In genomic region chr4:56864417-56865001, GRCm38 (mm10) we compare ENCODE assay signal across 8 mouse cellular contexts. TPM values are rescaled to one million over a fixed set of nuclear protein-coding genes. Genes with fewer than 3 reads are reported as not detected.
DNase-seq lines count a peak whose midpoint lies in the region; ATAC-seq and TF ChIP-seq lines count a peak whose summit lies in the region.

No protein-coding gene starts in this region.

- no peaks in the 10 kb centered on the region for H3K9me3 ChIP-seq in MEL (replicated peaks; ENCODE audit: insufficient read depth, low read length)
- no peaks in the 10 kb centered on the region for H3K9me3 ChIP-seq in embryonic facial prominence, embryonic 10.5 days
- H3K9me3 ChIP-seq in lung, postnatal 0 days (ENCODE audit: low read length) = no peaks in the 10 kb centered on the region

- peaks cover 5 to 7% of the 10 kb centered on the region in 2 experiments for H3K4me1 ChIP-seq in MEL (ENCODE audit: control insufficient read depth in 1 of 2, insufficient read depth in 2 of 2, low read length in 2 of 2)
- H3K4me1 ChIP-seq in embryonic facial prominence, embryonic 10.5 days = peaks cover 24% of the 10 kb centered on the region
- no peaks in the 10 kb centered on the region; the same call in 1 of the 2 replicates for H3K4me1 ChIP-seq in lung, postnatal 0 days (ENCODE audit: insufficient read depth, low read depth, low read length)

- ATAC-seq in lung, postnatal 0 days = peak; percentile 64

- H3K36me3 ChIP-seq in MEL (ENCODE audit: control insufficient read depth in 1 of 2, insufficient read depth in 2 of 2, low read length in 2 of 2) = peaks cover 0 to 14% of the 10 kb centered on the region in 2 experiments; a peak in 2 of 4 replicates
- H3K36me3 ChIP-seq in embryonic facial prominence, embryonic 10.5 days (replicated peaks) = no peaks in the 10 kb centered on the region; the same call in 1 of the 2 replicates
- no peaks in the 10 kb centered on the region for H3K36me3 ChIP-seq in lung, postnatal 0 days (ENCODE audit: insufficient read depth, low read length)

- H3K79me2 ChIP-seq in MEL (ENCODE audit: control insufficient read depth, insufficient read depth, low read length, poor library complexity) = no peaks in the 10 kb centered on the region

- TF ChIP-seq POLR2A in MEL (IDR thresholded peaks at IDR 0.05; ENCODE audit: control insufficient read depth in 1 of 2, insufficient read depth in 1 of 2, low read depth in 1 of 2, low read length in 2 of 2, poor library complexity in 1 of 2) = no peak

- no peaks in the 10 kb centered on the region for H3K27me3 ChIP-seq in MEL (ENCODE audit: control insufficient read depth in 1 of 2, insufficient read depth in 2 of 2, low read length in 2 of 2)
- H3K27me3 ChIP-seq in embryonic facial prominence, embryonic 10.5 days (replicated peaks; ENCODE audit: low read depth, poor library complexity, severe bottlenecking) = no peaks in the 10 kb centered on the region
- no peaks in the 10 kb centered on the region for H3K27me3 ChIP-seq in lung, postnatal 0 days (replicated peaks; ENCODE audit: insufficient read depth, low read length)

- intact Hi-C loops in heart, postnatal 14 days (cut with DNase I) = no loop called here

- TF ChIP-seq CTCF in MEL (IDR thresholded peaks at IDR 0.05 in 2 of 3, conservative IDR thresholded peaks at IDR 0.05 in 1 of 3; ENCODE audit: control insufficient read depth in 1 of 3, insufficient read depth in 1 of 3, low read depth in 2 of 3, low read length in 3 of 3, poor library complexity in 1 of 3, severe bottlenecking in 1 of 3) = no peak
- TF ChIP-seq CTCF in lung, postnatal 0 days (IDR thresholded peaks at IDR 0.05) = peak; percentile 44; the same call in 1 of the 2 replicates

- WGBS in embryonic facial prominence, embryonic 10.5 days = under 1% methylated on average over 49 of the region's 49 CpGs
- WGBS in lung, postnatal 0 days = under 1% methylated on average over 47 of the region's 49 CpGs

- no peak for TF ChIP-seq RAD21 in MEL (IDR thresholded peaks at IDR 0.05; ENCODE audit: low read depth, low read length)

- DNase-seq in cerebellum, adult 11-12 months = peak; percentile 58
- DNase-seq in cerebellum, adult 11 months = no peak
- DNase-seq in MEL (ENCODE audit: low read depth, low spot score) = peak; percentile 44
- peak; percentile 63 for DNase-seq in embryonic facial prominence, embryonic 10.5 days (ENCODE audit: low spot score)
- DNase-seq in heart, postnatal 14 days = peak; percentile 61 to 66
- peak; percentile 43 to 58 for DNase-seq in layer of hippocampus, postnatal 36 days
- DNase-seq in lung, postnatal 0 days (ENCODE audit: low spot score) = peak; percentile 63
- DNase-seq in right cerebral cortex, postnatal 10 days (ENCODE audit: low spot score in 2 of 2) = peak; percentile 57 to 58

- peak overlapping the region; percentile 69 to 85 for H3K4me3 ChIP-seq in MEL (ENCODE audit: control insufficient read depth in 1 of 2, insufficient read depth in 1 of 2, low read depth in 2 of 2, low read length in 2 of 2)
- H3K4me3 ChIP-seq in embryonic facial prominence, embryonic 10.5 days = peak overlapping the region; percentile 91
- H3K4me3 ChIP-seq in lung, postnatal 0 days (ENCODE audit: low read depth, low read length) = peak overlapping the region; percentile 65

- no peak for TF ChIP-seq EP300 in MEL (IDR thresholded peaks at IDR 0.05; ENCODE audit: low read depth in 1 of 2, low read length in 2 of 2)
- no peak for TF ChIP-seq EP300 in lung, postnatal 0 days (IDR thresholded peaks at IDR 0.05)

- H3K4me2 ChIP-seq in lung, postnatal 0 days (replicated peaks; ENCODE audit: low read depth, low read length) = peak overlapping the region; percentile 96

- H3K9ac ChIP-seq in MEL (ENCODE audit: control insufficient read depth, low read depth, low read length, poor library complexity, severe bottlenecking) = peak overlapping the region; percentile 73
- peak overlapping the region; percentile 63 for H3K9ac ChIP-seq in lung, postnatal 0 days (replicated peaks; ENCODE audit: low read depth)

- H3K27ac ChIP-seq in MEL (ENCODE audit: control insufficient read depth, low read depth, low read length) = peak overlapping the region; percentile 21
- H3K27ac ChIP-seq in embryonic facial prominence, embryonic 10.5 days (replicated peaks) = peak overlapping the region; percentile 92
- H3K27ac ChIP-seq in lung, postnatal 0 days (ENCODE audit: low read length) = peak overlapping the region; percentile 91

TF ChIP-seq in MEL, 35 proteins besides CTCF, POLR2A, EP300 and RAD21:
- TF ChIP-seq USF1 (IDR thresholded peaks at IDR 0.05; ENCODE audit: low read depth, low read length) = no peak
- no peak for TF ChIP-seq TCF12 (IDR thresholded peaks at IDR 0.05; ENCODE audit: low read depth, low read length)
- TF ChIP-seq MEF2A (IDR thresholded peaks at IDR 0.05; ENCODE audit: extremely low read depth, insufficient replicate concordance, low read depth, low read length, poor library complexity, severe bottlenecking) = no peak

RNA-seq across cellular contexts. Expression of gene Ctnnal1, which starts 0.5 kb away (rescaled TPM):
- 2.3 and 2.5 TPM in 2 replicates for total RNA-seq in MEL (2012; rRNA removed)
- 1 to 10 TPM in 1 of 2 experiments, not detected in 1; 6.3 TPM for polyA plus RNA-seq in MEL (2012; ENCODE audit: insufficient read depth in 1 of 2, insufficient read length in 2 of 2, low read depth in 1 of 2, low replicate concordance in 2 of 2, missing spikeins in 1 of 2)
- 37.1 and 39.4 TPM in 2 replicates for polyA plus RNA-seq in embryonic facial prominence, embryonic 10.5 days (2016; fragmentation: Nextera tagmentation; extraction: Ambion mirVana)
- total RNA-seq in heart, postnatal 14 days (2021) = 10 to 100 TPM; 27.7 to 29.3 TPM
- total RNA-seq in layer of hippocampus, postnatal 36 days (2021) = 10 to 100 TPM; 12.5 to 15.7 TPM
- 15.2 and 16.1 TPM in 2 replicates for polyA plus RNA-seq in lung, postnatal 0 days (2015; fragmentation: Nextera tagmentation; extraction: Ambion mirVana)

Comparison
In these comparisons a context has a peak if more than half of its experiments do, and no peak if none do; other contexts are left out.
1. H3K27ac ChIP-seq: peak in every context shown above with its lines; median percentile 92 in embryonic facial prominence, embryonic 10.5 days; 91 in lung, postnatal 0 days; 21 in MEL.